7 mouse cellular contexts compared by ENCODE assay signal in genomic region chr8:13199385-13200061, GRCm38 (mm10). TPM values are rescaled to one million over a fixed set of nuclear protein-coding genes. Genes with fewer than 3 reads are reported as not detected.
DNase-seq lines count a peak whose midpoint lies in the region; ATAC-seq and TF ChIP-seq lines count a peak whose summit lies in the region.

No protein-coding gene starts in this region.

- peaks cover 7% of the 10 kb centered on the region for H3K4me1 ChIP-seq in thymus, adult 2 months (replicated peaks; ENCODE audit: control insufficient read depth, insufficient read depth, low read length)
- H3K4me1 ChIP-seq in hindbrain, embryonic 12.5 days: peaks cover 10% of the 10 kb centered on the region
- H3K4me1 ChIP-seq in liver, embryonic 12.5 days: peaks cover 69% of the 10 kb centered on the region

- H3K4me3 ChIP-seq in thymus, adult 2 months (ENCODE audit: control insufficient read depth, insufficient read depth, low read length): 0 out of 2 replicates have a peak overlapping the region, but pooled peaks have one; percentile 57
- H3K4me3 ChIP-seq in hindbrain, embryonic 12.5 days: peak overlapping the region; percentile 71
- H3K4me3 ChIP-seq in liver, embryonic 12.5 days: peak overlapping the region; percentile 93

- H3K27me3 ChIP-seq in thymus, adult 2 months (ENCODE audit: control insufficient read depth, insufficient read depth, low read length): peaks cover 6% of the 10 kb centered on the region; the same call in 1 of the 2 replicates
- H3K27me3 ChIP-seq in hindbrain, embryonic 12.5 days: peaks cover 44% of the 10 kb centered on the region
- peaks cover 21% of the 10 kb centered on the region; the same call in 1 of the 2 replicates for H3K27me3 ChIP-seq in liver, embryonic 12.5 days (replicated peaks)

- peak overlapping the region; percentile 87 for H3K4me2 ChIP-seq in hindbrain, embryonic 12.5 days (replicated peaks)
- H3K4me2 ChIP-seq in liver, embryonic 12.5 days: peak overlapping the region; percentile 98

- WGBS in thymus, adult 2 months: 61% methylated on average over 14 of the region's 14 CpGs
- 21% methylated on average over 14 of the region's 14 CpGs for WGBS in hindbrain, embryonic 12.5 days
- WGBS in liver, embryonic 12.5 days (ENCODE audit: insufficient replicate concordance): 26% methylated on average over 14 of the region's 14 CpGs

- no peak for DNase-seq in thymus, adult 2 months
- DNase-seq in thymus, adult 18-20 months: no peak
- no peak for DNase-seq in left cerebral cortex, postnatal 36 days (ENCODE audit: low spot score in 2 of 2)
- no peak for DNase-seq in thymus, postnatal 10 days (ENCODE audit: low spot score in 2 of 2)
- DNase-seq in B cell, adult 2 months: no peak

- no peak for ATAC-seq in hindbrain, embryonic 12.5 days (ENCODE audit: low FRiP score)
- ATAC-seq in liver, embryonic 12.5 days: no peak

- no peak for TF ChIP-seq POLR2A in thymus, adult 2 months (IDR thresholded peaks at IDR 0.05; ENCODE audit: control insufficient read depth, extremely low read depth, insufficient read depth, low read length, poor library complexity)

- H3K9ac ChIP-seq in hindbrain, embryonic 12.5 days: peak overlapping the region; percentile 76; the same call in 1 of the 2 replicates
- peak overlapping the region; percentile 90 for H3K9ac ChIP-seq in liver, embryonic 12.5 days

- H3K9me3 ChIP-seq in hindbrain, embryonic 12.5 days (replicated peaks): no peaks in the 10 kb centered on the region
- H3K9me3 ChIP-seq in liver, embryonic 12.5 days (replicated peaks): no peaks in the 10 kb centered on the region

- H3K27ac ChIP-seq in thymus, adult 2 months (ENCODE audit: control insufficient read depth, insufficient read depth, low read length): no peak overlapping the region
- no peak overlapping the region for H3K27ac ChIP-seq in hindbrain, embryonic 12.5 days
- no peak overlapping the region for H3K27ac ChIP-seq in liver, embryonic 12.5 days

- TF ChIP-seq CTCF in thymus, adult 2 months (IDR thresholded peaks at IDR 0.05; ENCODE audit: borderline replicate concordance, control insufficient read depth, extremely low read depth, insufficient read depth, low read length, poor library complexity): no peak

- no peaks in the 10 kb centered on the region for H3K36me3 ChIP-seq in thymus, adult 2 months (ENCODE audit: control insufficient read depth, insufficient read depth, low read length)
- H3K36me3 ChIP-seq in hindbrain, embryonic 12.5 days: no peaks in the 10 kb centered on the region
- peaks cover 13% of the 10 kb centered on the region for H3K36me3 ChIP-seq in liver, embryonic 12.5 days

- intact Hi-C loops in left cerebral cortex, postnatal 36 days (cut with DNase I): no loop called here

RNA-seq across cellular contexts. Expression of gene Grtp1, which starts 0.9 kb away (rescaled TPM):
- polyA plus RNA-seq in thymus, adult 2 months (2012; rRNA removed): 1.5 and 1.7 TPM in 2 replicates
- polyA plus RNA-seq in hindbrain, embryonic 12.5 days (2016; fragmentation: Nextera tagmentation; extraction: Ambion mirVana): 9.2 and 10.8 TPM in 2 replicates
- 13.8 and 14.0 TPM in 2 replicates for polyA plus RNA-seq in liver, embryonic 12.5 days (2016; fragmentation: Nextera tagmentation; extraction: Ambion mirVana)
- 1 to 10 TPM; 4.8 to 5.5 TPM for total RNA-seq in left cerebral cortex, postnatal 36 days (2021)

RNA-seq across cellular contexts. Expression of gene Lamp1, which starts 40.6 kb away (rescaled TPM):
- polyA plus RNA-seq in thymus, adult 2 months (2012; rRNA removed): 345 and 388 TPM in 2 replicates
- polyA plus RNA-seq in hindbrain, embryonic 12.5 days (2016; fragmentation: Nextera tagmentation; extraction: Ambion mirVana): 276 and 280 TPM in 2 replicates
- polyA plus RNA-seq in liver, embryonic 12.5 days (2016; fragmentation: Nextera tagmentation; extraction: Ambion mirVana): 199 and 203 TPM in 2 replicates
- 100 to 1,000 TPM; 258 to 303 TPM for total RNA-seq in left cerebral cortex, postnatal 36 days (2021)

RNA-seq across cellular contexts. Expression of gene Adprhl1, which starts 54.4 kb away (rescaled TPM):
- polyA plus RNA-seq in thymus, adult 2 months (2012; rRNA removed): 0.11 and 9.2 TPM in 2 replicates
- polyA plus RNA-seq in hindbrain, embryonic 12.5 days (2016; fragmentation: Nextera tagmentation; extraction: Ambion mirVana): 0.25 and 0.40 TPM in 2 replicates
- not detected in 2 replicates for polyA plus RNA-seq in liver, embryonic 12.5 days (2016; fragmentation: Nextera tagmentation; extraction: Ambion mirVana)
- 1 to 10 TPM; 1.2 to 1.4 TPM for total RNA-seq in left cerebral cortex, postnatal 36 days (2021)
